Mouse (Mus musculus): ENCODE measurements at regions not wholly inside any gene's neighbourhood (a gene's known extent, or its start where the extent isn't known, plus 50 kb on each side); places are given as distances from the start of the nearest gene placed in this dataset.
"Not testable (repeated sequence)": the region's sequence is repeated elsewhere in the genome, so short reads cannot be mapped to it uniquely, and the experiment has no call there.

- not testable (repeated sequence) for TF ChIP-seq GATA1 (IDR thresholded peaks at IDR 0.05; ENCODE audit: borderline replicate concordance, low read length); FLI1 (IDR thresholded peaks at IDR 0.05; ENCODE audit: low read length)
Measured at GRCm38 (mm10) chr12:115119134-115119826, 928.2 kb upstream of the Zfp386 start.
